Mouse (Mus musculus) hindbrain, embryonic 14.5 days (tissue): Measurements from ENCODE around the gene Lsr. TPM values are rescaled to one million over a fixed set of nuclear protein-coding genes. Genes with fewer than 3 reads are reported as not detected.
A peak's percentile ranks its signal among the peaks of the same experiment; 100 is the strongest.

ENCODE experiments used
- ATAC-seq: fragments of 200-750 bp; cut with Nextera tagmentation; 2 replicates; pipeline ENCODE4 v1.8.0; 2017; ENCODE audit warnings: moderate number of reproducible peaks, mild to moderate bottlenecking, moderate TSS enrichment, moderate library complexity; ENCODE audit not compliant: low FRiP score
- DNase-seq: peaks from one replicate; pipeline ENCODE4 v3.0.0-alpha.2; 2015; ENCODE audit warnings: low spot score
- H3K27ac ChIP-seq: fragments of 300-500 bp; sonication (generic); 2 replicates; pipeline ENCODE4 v1.5.1; 2014; ENCODE audit warnings: mild to moderate bottlenecking, moderate library complexity
- H3K27me3 ChIP-seq: fragments of 300-500 bp; sonication (generic); 2 replicates; pipeline ENCODE4 v1.6.1; 2014; ENCODE audit warnings: mild to moderate bottlenecking, low read length, mixed read lengths; ENCODE audit not compliant: control insufficient read depth, insufficient read depth
- H3K36me3 ChIP-seq: fragments of 300-500 bp; sonication (generic); replicated peaks from 2 replicates; pipeline ENCODE4 v1.6.1; 2014; ENCODE audit not compliant: control insufficient read depth, insufficient read depth
- H3K4me1 ChIP-seq: fragments of 300-500 bp; sonication (generic); replicated peaks from 2 replicates; pipeline ENCODE4 v1.6.1; 2014; ENCODE audit warnings: antibody characterized with exemption, low read length, mixed read lengths; ENCODE audit not compliant: control insufficient read depth, insufficient read depth
- H3K4me2 ChIP-seq: fragments of 300-500 bp; sonication (generic); replicated peaks from 2 replicates; pipeline ENCODE4 v1.6.1; 2014; ENCODE audit warnings: mild to moderate bottlenecking, moderate library complexity
- H3K4me3 ChIP-seq: fragments of 300-500 bp; sonication (generic); replicated peaks from 2 replicates; pipeline ENCODE4 v1.5.1; 2014; ENCODE audit warnings: mild to moderate bottlenecking, low read length
- H3K9ac ChIP-seq: fragments of 300-500 bp; sonication (generic); 2 replicates; pipeline ENCODE4 v1.6.1; 2014
- H3K9me3 ChIP-seq: fragments of 300-500 bp; sonication (generic); 2 replicates; pipeline ENCODE4 v1.6.1; 2016; ENCODE audit warnings: low read length; ENCODE audit not compliant: control insufficient read depth
- WGBS: fragments of 180-500 bp; shearing (Covaris S2); extraction: QIAGEN DNeasy Blood & Tissue Kit; methylation state at CpG from one replicate; pipeline ENCODE4 v1.1.7; 2014; 5-methylcytosine and 5-hydroxymethylcytosine counted together
- polyA plus RNA-seq: library from polyadenylated mRNA; unstranded; fragments of >200 nt; fragmentation: Nextera tagmentation; extraction: Ambion mirVana; gene quantifications from 2 replicates; pipeline ENCODE4 v1.2.1, GENCODE M21; 2014

Gene Lsr
- polyA plus RNA-seq, 1 experiment from 2014 or later, result 21.7 TPM

DNA sequence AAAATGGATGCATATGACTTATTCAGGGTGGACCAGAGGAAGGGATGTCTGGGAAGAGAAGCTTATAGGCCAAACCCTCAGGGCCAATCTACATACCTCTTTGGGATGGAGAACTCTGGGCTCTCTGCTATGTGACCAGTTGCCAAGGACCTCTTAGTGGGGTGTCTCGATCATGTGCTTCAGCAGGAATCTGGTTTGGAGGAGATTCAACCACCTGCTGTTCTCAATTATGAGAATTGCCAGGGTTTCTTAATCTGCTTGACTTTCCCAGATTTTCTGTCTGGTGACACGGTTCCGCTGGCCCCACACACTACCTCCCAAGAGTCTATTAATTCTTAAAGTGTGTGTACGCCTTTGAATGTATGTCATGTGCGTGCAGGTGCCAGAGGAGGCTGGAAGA lies 20.7 kb upstream of the Lsr start:
- Histone ChIP-seq H3K27me3 (no peaks in the 10 kb centered on the region), H3K9ac (no peak overlapping the region), H3K4me2 (no peak overlapping the region), H3K36me3 (no peaks in the 10 kb centered on the region), H3K4me3 (no peak overlapping the region), H3K27ac (no peak overlapping the region), H3K9me3 (no peaks in the 10 kb centered on the region), H3K4me1 (no peaks in the 10 kb centered on the region)
- ATAC-seq (no peak), DNase-seq (no peak)
- WGBS, result 79% methylated on average over 5 of the region's 5 CpGs

DNA sequence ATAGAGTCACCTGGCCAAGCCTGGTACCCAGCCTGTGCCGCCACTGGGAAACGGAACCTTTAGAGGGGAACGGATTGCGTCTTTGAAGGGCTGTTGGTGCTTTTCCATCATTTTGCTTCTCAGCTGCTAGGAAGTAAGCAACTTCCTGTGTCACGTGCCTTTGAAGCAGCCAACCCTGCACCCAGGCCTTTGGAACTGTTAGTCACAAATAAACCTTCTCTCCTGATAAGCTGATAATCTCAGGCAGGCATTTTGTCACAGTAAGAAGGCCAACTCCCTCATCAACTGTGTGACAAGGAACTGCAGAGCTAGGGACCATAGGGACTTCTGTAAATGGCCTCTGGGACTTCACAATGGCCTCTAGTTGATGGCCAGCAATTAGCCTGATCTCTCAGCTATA lies 18.9 kb upstream of the Lsr start:
- Histone ChIP-seq H3K4me1 (no peaks in the 10 kb centered on the region), H3K4me3 (no peak overlapping the region), H3K27me3 (no peaks in the 10 kb centered on the region), H3K9me3 (no peaks in the 10 kb centered on the region), H3K9ac (no peak overlapping the region), H3K27ac (no peak overlapping the region), H3K4me2 (no peak overlapping the region), H3K36me3 (no peaks in the 10 kb centered on the region)
- ATAC-seq (no peak), DNase-seq (no peak)
- WGBS, result 87% methylated on average over 5 of the region's 5 CpGs

DNA sequence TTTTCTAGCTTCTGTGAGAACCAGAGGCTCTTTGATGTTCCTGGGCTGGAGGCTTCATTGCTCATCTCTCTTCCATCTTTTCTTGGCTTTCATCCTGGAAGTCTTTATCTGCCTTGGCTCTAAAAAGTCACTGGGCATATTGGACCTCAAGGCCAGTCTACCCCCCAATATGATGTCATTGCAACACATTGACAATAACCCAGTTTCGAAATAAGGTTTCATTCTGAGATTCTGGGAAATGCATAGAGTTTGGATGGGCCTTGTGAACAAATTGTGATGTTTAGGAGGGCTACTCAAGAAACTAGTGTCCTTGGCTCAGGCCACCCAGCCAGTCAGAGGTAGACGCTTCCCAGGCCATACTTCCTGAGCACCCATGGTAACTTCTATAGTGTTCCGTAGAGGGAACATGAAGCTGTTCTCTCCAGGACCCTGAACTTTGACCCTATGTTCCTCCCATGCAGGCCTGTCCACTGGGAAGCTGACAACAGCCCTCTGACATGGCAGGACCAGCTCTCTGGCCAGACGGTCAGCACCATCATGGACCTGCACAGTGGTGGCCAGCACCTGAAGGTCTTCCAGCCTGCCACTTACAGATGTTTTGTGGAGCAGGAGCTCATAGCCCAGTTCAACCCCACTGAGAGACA lies 15.4 kb upstream of the Lsr start:
- no peak for DNase-seq
- Histone ChIP-seq H3K4me3 (no peak overlapping the region), H3K27me3 (no peaks in the 10 kb centered on the region), H3K9me3 (no peaks in the 10 kb centered on the region), H3K9ac (no peak overlapping the region), H3K4me2 (no peak overlapping the region), H3K36me3 (no peaks in the 10 kb centered on the region), H3K27ac (no peak overlapping the region), H3K4me1 (no peaks in the 10 kb centered on the region)
- WGBS, result 83% methylated on average over 4 of the region's 4 CpGs
- ATAC-seq, result no peak

DNA sequence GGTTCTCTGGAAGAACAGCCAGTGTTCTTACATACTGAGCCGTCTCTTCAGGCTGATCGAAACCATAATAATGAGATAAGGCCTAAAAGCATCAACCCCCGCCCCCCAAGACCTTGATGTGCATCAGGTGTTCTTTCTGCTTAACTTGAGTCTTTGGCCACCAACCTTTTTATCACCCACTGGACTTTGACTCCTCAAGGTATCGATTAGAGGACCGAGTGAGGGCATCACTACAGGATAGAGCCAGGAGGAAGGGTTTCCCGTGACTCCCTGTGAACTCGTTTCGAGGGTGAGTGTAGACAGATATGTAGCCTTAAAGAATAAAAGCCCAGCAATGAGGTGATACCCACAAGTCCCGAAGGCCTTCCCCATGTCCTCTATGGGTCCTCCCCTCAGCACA lies 12.1 kb upstream of the Lsr start:
- Histone ChIP-seq H3K9me3 (no peaks in the 10 kb centered on the region), H3K27ac (no peak overlapping the region), H3K4me2 (no peak overlapping the region), H3K9ac (no peak overlapping the region), H3K4me3 (no peak overlapping the region), H3K4me1 (no peaks in the 10 kb centered on the region), H3K27me3 (no peaks in the 10 kb centered on the region), H3K36me3 (no peaks in the 10 kb centered on the region)
- no peak for ATAC-seq
- no peak for DNase-seq
- WGBS, result 87% methylated on average over 9 of the region's 9 CpGs

DNA sequence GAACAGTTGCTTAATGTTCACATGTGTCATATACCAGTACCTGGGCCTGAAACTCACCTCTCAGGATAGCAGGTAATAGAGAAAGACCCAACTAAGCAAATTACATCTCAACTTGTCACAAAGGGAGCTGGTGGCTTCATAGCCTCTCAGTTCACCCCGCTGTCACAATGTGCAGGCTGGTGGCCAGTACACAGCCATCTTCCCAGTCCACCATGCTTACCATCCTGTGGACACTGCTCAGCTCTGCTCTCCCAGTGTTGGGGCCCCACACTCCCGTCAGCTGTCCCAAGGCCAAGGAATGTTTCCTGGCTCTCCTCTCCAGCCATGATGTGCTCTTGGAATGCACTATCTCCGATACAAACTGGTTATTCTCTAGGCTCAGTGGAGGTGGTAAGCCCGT lies 8.4 kb upstream of the Lsr start:
- Histone ChIP-seq H3K27ac (no peak overlapping the region), H3K9ac (no peak overlapping the region), H3K9me3 (no peaks in the 10 kb centered on the region), H3K27me3 (no peaks in the 10 kb centered on the region), H3K4me1 (no peaks in the 10 kb centered on the region), H3K4me3 (no peak overlapping the region), H3K4me2 (no peak overlapping the region), H3K36me3 (no peaks in the 10 kb centered on the region)
- DNase-seq (no peak), ATAC-seq (no peak)
- 88% methylated on average over 4 of the region's 4 CpGs for WGBS

DNA sequence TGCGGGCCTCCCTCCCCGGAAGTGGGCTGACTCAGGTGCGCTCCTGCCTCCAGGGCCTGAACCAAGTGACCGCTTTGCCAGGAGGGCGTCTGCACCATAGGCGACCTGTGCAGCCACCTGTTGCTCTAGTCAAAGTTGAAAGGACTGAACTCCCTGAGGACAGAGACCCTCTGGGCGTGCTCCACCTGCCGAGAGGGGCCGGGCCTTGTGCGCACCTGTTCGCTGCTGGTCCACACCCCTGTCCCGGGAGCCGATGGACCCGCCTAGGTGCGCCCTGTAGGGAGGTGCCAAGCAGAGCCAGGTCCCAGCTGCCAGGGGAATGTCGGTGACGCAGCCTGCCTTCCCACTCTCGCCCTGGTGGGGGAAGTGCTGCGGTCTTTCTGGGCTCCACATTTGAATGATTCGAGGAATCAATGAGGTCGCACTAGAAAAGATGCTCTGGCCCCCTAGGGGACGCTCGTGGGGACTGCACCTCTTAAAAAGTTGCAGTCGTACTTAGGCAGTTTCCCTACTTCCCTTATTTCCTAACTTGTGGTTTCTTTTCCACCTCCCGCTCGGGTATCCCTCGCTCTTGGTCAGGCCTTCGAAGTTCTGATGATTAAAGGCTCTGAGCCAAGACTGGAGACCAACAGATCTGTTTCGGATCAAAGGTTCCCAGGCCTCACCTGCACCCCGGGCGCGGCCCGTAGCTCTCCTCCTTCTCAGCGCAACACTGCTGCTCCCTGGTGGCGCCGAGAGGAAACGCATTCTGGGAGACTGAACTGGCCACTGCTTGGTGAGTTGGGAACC lies 431 bp upstream of the Lsr start, which contains the start of gene Fam187b:
Gene Fam187b (plus strand): TSS at position 290 of the 789 bp plus-strand sequence.
- no peak within 1 kb of the TSS for H3K27ac ChIP-seq
- 0% methylated on average over 37 of the region's 37 CpGs for WGBS
- 0 out of 2 replicates have a peak, but pooled peaks cover 4% of the 10 kb centered on the region for H3K4me1 ChIP-seq
- peak within 1 kb of the TSS; percentile 26 for H3K4me3 ChIP-seq
- H3K36me3 ChIP-seq, result no peaks in the 10 kb centered on the region
- peak; percentile 81 for ATAC-seq
- no peaks in the 10 kb centered on the region for H3K9me3 ChIP-seq
- H3K27me3 ChIP-seq, result peaks cover 24% of the 10 kb centered on the region
- H3K9ac ChIP-seq, result peak within 1 kb of the TSS; percentile 46; the same call in 1 of the 2 replicates
- peak within 1 kb of the TSS; percentile 49 for H3K4me2 ChIP-seq
- DNase-seq, result peak; percentile 79

DNA sequence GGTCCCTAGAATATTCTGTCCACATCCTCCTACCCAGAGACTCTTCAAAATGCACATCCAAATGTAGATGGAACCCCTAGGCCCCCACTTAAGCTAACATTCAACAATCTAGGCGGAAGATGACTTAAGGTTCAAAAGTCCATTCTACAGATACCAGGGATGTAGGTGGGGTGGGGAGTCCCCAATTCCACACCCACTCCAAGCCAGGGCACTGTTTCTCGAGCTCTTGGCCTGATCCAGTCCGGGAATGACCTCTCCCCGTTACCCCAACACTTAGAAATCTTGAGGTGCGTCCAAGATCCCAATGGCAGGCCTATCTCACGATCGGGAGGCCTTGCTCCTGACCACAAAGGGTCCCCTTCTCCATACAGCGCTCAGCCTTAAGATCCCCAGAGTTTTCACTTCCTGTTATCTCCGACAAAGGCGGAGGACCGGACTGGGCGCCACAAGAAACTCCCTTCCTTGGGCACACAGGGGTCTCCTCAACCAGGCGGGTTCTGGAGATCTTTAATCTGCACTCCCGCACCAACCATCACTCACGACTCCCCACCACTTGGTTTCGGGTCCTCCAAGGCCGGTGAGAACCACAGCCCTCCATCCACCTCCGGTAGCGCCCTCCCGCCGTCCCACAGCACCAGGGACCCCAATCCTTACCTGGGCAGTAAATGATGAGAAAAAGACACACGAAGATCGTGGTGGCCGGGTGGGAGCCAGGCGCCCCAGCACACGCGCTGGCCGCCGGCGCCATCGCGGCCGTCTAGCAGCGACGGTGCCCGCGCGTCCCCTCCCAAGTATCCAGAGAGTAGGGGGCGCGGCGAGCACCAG lies 626 bp downstream of the Lsr start:
- H3K27ac ChIP-seq, result no peak overlapping the region
- peak overlapping the region; percentile 49 for H3K4me2 ChIP-seq
- H3K27me3 ChIP-seq, result peaks cover 24% of the 10 kb centered on the region
- 3% methylated on average over 39 of the region's 41 CpGs for WGBS
- ATAC-seq, result 0 out of 2 replicates have a peak, but pooled peaks have one; percentile 19
- 0 out of 2 replicates have a peak, but pooled peaks cover 4% of the 10 kb centered on the region for H3K4me1 ChIP-seq
- no peak for DNase-seq
- peak overlapping the region; percentile 46; the same call in 1 of the 2 replicates for H3K9ac ChIP-seq
- H3K9me3 ChIP-seq, result no peaks in the 10 kb centered on the region
- no peaks in the 10 kb centered on the region for H3K36me3 ChIP-seq
- H3K4me3 ChIP-seq, result peak overlapping the region; percentile 26

DNA sequence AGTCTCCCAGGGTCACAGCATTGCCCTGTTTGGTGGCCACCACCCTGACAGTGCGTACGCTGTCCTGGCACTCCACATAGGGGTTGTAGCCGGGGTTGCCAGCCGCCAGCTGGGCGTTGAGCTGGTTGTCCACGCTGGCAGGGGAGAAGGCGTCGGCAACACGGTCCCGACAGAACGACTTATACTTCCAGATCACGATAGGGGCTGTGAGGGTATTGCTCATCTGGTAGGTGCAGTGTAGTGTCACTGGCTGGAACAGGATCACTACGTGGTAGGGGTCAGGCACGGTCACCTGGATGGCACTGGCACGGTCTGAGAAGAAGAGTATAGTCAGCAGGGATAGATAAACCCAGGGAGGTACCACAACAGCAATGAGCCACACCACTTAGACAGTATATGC lies 1.4 kb downstream of the Lsr start:
- H3K9ac ChIP-seq, result no peak overlapping the region
- H3K36me3 ChIP-seq, result no peaks in the 10 kb centered on the region
- 88% methylated on average over 15 of the region's 15 CpGs for WGBS
- peaks cover 24% of the 10 kb centered on the region for H3K27me3 ChIP-seq
- DNase-seq (no peak), ATAC-seq (no peak)
- no peaks in the 10 kb centered on the region for H3K9me3 ChIP-seq
- peak overlapping the region; percentile 26; the same call in 1 of the 2 replicates for H3K4me3 ChIP-seq
- H3K4me1 ChIP-seq, result 0 out of 2 replicates have a peak, but pooled peaks cover 4% of the 10 kb centered on the region
- H3K4me2 ChIP-seq, result 0 out of 2 replicates have a peak overlapping the region, but pooled peaks have one; percentile 49
- no peak overlapping the region for H3K27ac ChIP-seq

DNA sequence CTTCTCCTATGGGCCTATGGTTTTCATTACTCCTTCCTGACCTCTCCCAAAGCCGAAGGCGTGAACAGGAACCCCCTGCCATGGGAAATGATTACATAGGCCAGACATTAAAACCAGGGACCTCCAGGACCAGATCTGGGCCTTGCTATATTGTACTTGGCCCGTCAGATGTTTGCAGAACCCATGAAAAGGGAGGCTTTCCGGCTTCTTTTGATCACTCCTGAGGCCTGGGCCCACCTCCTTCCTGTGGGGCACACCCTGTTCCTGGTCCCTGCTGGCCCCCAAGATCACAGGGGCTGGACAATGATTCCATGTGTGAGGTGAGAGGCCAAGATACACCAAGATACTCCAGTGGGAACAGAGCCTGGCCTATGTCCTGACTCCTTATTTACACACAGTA lies 4.1 kb downstream of the Lsr start:
- Histone ChIP-seq H3K4me1 (0 out of 2 replicates have a peak, but pooled peaks cover 4% of the 10 kb centered on the region), H3K27ac (0 out of 2 replicates have a peak overlapping the region, but pooled peaks have one; percentile 32), H3K9ac (no peak overlapping the region), H3K4me3 (no peak overlapping the region), H3K36me3 (no peaks in the 10 kb centered on the region), H3K9me3 (no peaks in the 10 kb centered on the region), H3K4me2 (no peak overlapping the region), H3K27me3 (peaks cover 24% of the 10 kb centered on the region)
- DNase-seq (no peak), ATAC-seq (no peak)
- 84% methylated on average over 4 of the region's 4 CpGs for WGBS
